Mouse (Mus musculus) embryonic fibroblast, embryonic 13.5 days (primary cell): Measurements from ENCODE around the gene Nr2c2ap. TPM values are rescaled to one million over a fixed set of nuclear protein-coding genes. Genes with fewer than 3 reads are reported as not detected.

Experiments used
- H3K27ac ChIP-seq: 2 replicates; pipeline ENCODE4 v1.5.1; 2012; ENCODE audit warnings: low read length, control low read depth, inconsistent platforms; ENCODE audit not compliant: insufficient read depth
- H3K4me1 ChIP-seq: 2 replicates; pipeline ENCODE4 v1.6.1; 2011; ENCODE audit warnings: low read length; ENCODE audit not compliant: control insufficient read depth, insufficient read depth
- H3K4me3 ChIP-seq: 2 replicates; pipeline ENCODE4 v1.5.1; 2011; ENCODE audit warnings: mild to moderate bottlenecking, control low read depth, low read length; ENCODE audit not compliant: insufficient read depth
- CTCF ChIP-seq: IDR thresholded peaks from 2 replicates; pipeline ENCODE4 v1.5.1; 2011; ENCODE audit warnings: mild to moderate bottlenecking, control low read depth, low read length, moderate library complexity, borderline replicate concordance; ENCODE audit not compliant: insufficient read depth
- POLR2A ChIP-seq: IDR thresholded peaks from 2 replicates; pipeline ENCODE4 v1.6.1; 2011; ENCODE audit warnings: low read depth, mild to moderate bottlenecking, control low read depth, low read length, moderate library complexity
- polyA plus RNA-seq: library from polyadenylated mRNA; stranded (reverse); fragments of >200 nt; gene quantifications from 2 replicates; pipeline ENCODE4 v1.2.4, GENCODE M21; 2011; ENCODE audit warnings: low read depth; ENCODE audit not compliant: missing spikeins, insufficient read length

Nr2c2ap gene
- polyA plus RNA-seq, 1 experiment = 13.4 TPM

DNA sequence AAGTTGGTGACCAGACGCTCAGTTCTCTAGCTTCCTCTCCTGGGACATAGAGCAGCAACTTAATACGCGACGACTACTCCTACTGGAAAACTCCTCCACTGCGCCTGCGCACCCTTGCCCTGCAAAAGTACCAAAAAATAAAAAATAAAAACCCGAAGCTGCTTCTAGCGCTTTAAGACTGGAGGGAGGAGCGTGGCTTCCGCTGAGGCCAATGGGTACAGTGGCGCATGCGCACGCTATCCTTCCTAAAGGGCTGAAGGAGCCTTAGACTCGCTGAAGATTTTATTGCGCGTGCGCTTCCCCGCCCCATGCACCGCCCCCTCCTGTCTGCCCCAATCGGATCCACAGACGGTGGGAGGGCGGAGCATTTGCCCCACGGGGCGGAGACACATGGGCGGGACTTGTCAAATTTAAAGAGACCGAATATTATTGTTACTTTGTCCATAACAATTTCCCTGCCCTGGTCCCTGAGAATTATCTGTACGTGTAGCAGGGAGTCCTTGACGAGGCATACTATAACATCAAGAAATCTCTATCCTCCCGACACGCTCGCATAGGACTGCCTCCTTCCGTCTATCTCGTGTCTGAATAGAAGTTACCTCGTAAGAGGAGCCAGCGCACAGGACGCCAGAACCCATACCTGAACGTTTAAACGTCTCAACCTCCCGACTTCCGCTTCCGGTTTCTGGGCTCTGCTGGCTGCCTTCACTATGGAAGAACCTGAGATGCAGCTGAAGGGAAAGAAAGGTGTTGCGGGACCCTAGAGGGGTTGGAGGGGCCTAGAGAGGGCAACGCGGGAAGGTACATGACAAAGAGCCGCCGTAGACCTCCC, 8.1 kb downstream of the Nr2c2ap start, which contains the start of the genes Rfxank, Borcs8 and Mef2b:
TSS of gene Rfxank (minus strand) at position 129 of the 832 bp plus-strand sequence.
TSS of gene Borcs8 (plus strand) at position 474 of the 832 bp plus-strand sequence.
TSS of gene Mef2b (plus strand) at position 686 of the 832 bp plus-strand sequence.
- Histone ChIP-seq H3K4me1 (0 out of 2 replicates have a peak, but pooled peaks cover 7% of the 10 kb centered on the region), H3K27ac (peak within 1 kb of the TSS; percentile 49), H3K4me3 (peak within 1 kb of the TSS; percentile 77)
- TF ChIP-seq POLR2A = peak; percentile 92
- no peak for TF ChIP-seq CTCF

DNA sequence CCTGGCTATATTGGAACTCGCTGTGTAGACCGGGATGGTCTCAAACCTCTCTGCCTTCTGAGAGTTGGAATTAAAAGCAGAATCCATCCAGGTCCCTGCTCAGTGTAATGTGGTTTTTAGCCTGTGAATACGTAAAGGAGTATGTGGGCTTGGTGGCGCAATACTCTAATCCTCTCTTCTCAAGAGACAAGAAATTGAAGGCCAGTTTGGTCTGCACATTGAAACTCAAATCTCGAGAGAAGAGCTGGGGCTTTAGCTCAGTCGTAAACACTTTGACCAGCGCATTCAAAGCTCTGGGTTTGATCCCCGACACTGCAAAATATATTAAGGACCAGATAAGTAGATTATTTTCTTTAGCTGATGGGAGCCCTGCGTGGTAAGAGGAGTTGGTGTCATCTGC, 8.8 kb downstream of the Nr2c2ap start:
- 0 out of 2 replicates have a peak, but pooled peaks cover 7% of the 10 kb centered on the region for H3K4me1 ChIP-seq
- peak overlapping the region; percentile 77 for H3K4me3 ChIP-seq
- TF ChIP-seq CTCF (no peak), POLR2A (no peak)
- peak overlapping the region; percentile 49 for H3K27ac ChIP-seq

DNA sequence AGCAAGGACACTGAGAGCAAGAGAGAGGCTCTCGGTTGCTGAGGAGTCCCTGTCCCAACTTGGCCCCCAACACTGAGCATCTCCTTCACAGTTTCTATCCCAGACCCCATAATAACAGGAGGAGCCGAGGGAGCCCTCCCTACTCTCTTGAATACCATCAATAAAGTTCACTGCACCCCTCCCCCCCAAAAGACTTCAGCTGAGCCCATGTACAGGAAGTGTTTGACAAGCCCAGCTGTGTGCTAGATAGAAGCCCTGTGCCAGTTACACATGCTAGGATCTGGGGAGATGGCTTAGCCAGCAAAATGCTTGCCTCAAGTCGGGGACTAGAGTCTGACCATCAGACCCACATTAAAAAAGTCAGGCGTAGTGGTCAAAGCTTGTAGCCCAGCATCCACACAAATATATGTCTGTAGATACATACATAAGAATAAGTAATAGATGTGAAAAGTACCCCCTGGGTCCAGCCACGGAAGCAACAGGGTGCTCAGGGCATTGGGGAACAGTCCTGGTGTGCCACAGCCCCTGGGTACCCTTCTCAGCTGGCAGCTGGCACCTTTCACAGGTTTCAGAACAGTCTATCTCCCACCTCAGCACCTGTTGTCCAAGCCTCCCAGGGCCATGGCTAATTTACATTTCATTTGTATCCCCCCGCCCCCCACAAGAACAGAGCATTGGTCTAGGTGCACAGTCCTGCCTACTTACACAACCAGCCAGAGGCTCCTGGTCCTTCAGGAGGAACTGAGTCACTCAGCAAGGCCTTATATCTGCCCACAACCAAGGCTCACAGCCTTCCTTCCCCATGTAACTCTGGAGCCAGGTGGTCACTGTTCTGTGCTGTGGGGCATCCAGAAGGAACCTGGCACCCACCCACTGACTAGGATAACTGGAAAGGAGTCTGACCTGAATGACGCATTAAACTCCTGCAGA, 16.8 kb downstream of the Nr2c2ap start:
- Histone ChIP-seq H3K27ac (no peak overlapping the region), H3K4me3 (no peak overlapping the region), H3K4me1 (no peaks in the 10 kb centered on the region)
- no peak for TF ChIP-seq CTCF
- TF ChIP-seq POLR2A = no peak

DNA sequence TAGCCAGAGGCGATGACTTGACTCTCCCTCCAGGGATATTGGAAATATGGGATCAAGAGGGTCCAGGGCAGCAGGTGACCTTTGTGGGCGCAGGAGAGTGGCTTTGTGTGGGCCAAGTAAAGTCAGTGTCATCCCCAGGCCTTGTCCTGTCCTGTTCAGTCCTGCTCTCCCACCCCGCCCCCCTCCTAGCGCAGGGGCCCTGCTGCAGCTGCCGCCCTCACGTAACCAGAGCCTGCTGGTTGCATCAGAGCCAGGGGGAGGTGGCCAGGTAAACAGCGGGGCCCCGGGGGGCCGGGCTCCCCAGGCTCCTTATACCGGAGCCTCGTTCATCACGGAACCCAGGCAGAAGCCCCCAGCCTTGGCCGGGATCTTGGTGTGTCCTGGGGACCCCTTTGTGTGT, 19.0 kb downstream of the Nr2c2ap start:
- TF ChIP-seq CTCF = no peak
- TF ChIP-seq POLR2A = no peak
- Histone ChIP-seq H3K4me3 (no peak overlapping the region), H3K27ac (no peak overlapping the region), H3K4me1 (no peaks in the 10 kb centered on the region)

DNA sequence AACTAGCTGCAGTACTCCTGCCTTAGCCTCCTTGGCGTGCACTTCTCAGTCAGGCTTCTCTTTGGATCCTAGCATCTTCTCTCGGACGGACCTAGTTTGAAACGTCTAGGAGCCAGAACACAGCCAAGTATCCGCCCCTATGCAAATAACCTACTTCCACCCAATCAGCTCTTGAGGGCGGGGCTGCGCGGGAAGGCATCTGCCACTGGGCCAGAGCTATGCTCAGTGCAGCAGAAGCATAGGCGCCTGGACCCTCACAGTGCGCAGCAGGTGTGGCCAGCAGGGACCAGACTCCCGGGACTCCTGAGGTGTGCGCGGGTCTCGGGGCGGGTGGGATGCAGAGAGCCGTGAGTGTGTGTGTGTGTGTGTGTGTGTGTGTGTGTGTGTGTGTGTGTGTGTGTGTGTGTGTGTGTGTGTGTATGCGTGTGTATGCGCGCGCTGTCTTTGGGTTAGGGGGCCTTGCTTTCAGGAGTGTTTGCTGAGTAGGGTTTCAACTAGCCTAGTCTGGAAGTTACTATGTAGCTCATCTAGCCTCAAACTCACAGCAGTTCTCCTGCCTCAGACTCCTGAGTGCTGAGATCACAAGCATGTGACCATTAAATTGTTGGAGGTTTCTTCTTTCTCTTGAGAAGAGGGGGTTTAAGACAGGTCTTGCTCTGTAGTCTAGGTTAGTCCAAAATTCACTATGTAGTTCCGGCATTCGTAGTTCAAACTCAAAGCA, 21.6 kb downstream of the Nr2c2ap start:
- Histone ChIP-seq H3K4me3 (no peak overlapping the region), H3K27ac (no peak overlapping the region), H3K4me1 (no peaks in the 10 kb centered on the region)
- no peak; the same call in 1 of the 2 replicates for TF ChIP-seq POLR2A
- TF ChIP-seq CTCF = no peak

DNA sequence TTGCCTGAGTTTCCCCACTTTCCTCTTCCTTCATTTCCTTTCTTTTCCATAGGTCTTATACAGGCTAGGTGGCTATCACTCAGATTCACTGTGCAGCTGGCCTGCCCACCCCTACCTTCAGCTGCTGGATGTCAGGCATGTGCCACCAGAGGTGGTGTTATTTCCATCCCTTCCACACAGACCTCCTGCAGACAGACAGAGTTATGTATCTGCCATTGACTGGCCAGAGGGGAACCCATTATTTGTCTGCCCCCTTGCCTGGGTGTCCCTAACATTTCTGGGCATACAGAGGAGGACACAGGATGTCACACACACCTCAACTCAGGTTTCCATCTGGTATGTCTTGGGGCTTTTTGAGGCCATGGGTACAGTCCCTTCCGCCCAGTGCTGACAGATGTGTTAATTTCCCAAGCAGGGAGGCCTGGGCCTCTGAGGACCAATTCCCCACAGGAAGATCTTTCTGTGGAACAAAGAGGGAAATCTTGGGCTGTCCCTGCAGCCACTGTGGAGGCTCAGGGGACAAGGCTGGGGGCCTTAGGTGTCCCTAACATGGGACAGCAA, 26.2 kb downstream of the Nr2c2ap start:
- no peaks in the 10 kb centered on the region for H3K4me1 ChIP-seq
- H3K4me3 ChIP-seq = no peak overlapping the region
- no peak overlapping the region for H3K27ac ChIP-seq
- TF ChIP-seq CTCF = no peak
- no peak for TF ChIP-seq POLR2A

DNA sequence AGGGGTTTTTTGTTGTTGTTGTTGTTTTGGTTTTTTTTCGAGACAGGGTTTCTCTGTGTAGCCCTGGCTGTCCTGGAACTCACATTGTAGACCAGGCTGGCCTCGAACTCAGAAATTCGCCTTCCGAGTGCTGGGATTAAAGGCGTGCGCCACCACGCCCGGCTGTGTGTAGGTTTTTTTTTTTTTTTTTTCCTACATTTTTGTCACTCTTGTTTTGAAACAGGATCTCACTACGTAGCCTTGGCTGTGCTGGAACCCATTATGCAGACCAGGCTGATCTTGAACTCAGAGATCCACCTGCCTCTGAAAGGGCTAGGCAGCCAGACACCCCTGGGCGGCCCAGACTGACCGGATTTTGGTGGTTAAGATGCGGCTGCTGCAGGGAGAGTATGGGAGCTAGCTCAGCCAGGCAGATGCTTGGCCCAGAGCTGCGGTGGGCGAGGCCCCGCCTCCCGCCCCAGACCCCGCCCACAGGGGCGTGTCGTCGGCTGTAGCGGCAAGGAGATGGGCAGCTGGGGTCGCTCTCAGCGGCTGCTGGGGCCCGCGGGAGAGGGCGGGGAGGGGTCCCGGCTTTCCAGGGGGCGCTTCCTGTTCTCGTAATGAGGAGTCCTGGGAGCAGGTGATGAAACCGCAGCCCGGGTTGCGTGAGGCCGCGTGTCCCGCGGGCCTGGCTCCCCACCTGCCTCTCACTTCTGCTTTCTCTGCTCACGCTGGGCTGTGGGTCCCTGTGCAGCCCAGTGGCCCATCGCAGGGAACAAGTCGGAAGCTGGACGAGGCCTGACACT, 27.1 kb downstream of the Nr2c2ap start:
- Histone ChIP-seq H3K4me3 (peak overlapping the region; percentile 27; the same call in 1 of the 2 replicates), H3K4me1 (no peaks in the 10 kb centered on the region), H3K27ac (no peak overlapping the region)
- no peak for TF ChIP-seq POLR2A
- TF ChIP-seq CTCF = no peak

DNA sequence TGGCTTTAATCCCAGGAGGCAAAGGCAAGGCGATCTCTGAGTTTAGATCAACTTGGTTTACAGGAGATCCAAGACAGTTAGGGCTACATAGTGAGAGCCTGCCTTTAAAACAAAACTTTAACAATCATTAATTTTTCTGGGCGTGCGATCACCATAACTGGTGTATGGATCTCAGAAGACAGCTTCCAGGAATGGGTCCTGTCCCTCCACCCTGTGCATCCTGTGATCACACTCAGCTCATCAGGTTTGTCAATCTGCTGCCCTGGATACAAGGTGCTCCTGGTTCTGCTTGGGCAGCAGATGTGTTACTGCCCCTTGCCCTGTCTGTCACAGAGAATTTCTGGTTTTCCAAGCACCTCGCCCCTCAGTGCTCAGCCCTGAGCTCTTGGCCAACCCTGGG, 28.1 kb downstream of the Nr2c2ap start:
- TF ChIP-seq CTCF (no peak), POLR2A (no peak)
- Histone ChIP-seq H3K4me1 (no peaks in the 10 kb centered on the region), H3K4me3 (no peak overlapping the region)

More for the DNA sequence above, 28.1 kb downstream of the Nr2c2ap start:
- H3K27ac ChIP-seq = no peak overlapping the region
